Mouse (Mus musculus) liver, embryonic 16.5 days (tissue): Measurements from ENCODE around the gene Nrcam. TPM values are rescaled to one million over a fixed set of nuclear protein-coding genes. Genes with fewer than 3 reads are reported as not detected.

Source experiments
- ATAC-seq: fragments of 200-750 bp; cut with Nextera tagmentation; 2 replicates; pipeline ENCODE4 v1.8.0; 2017; ENCODE audit warnings: low read depth, mild to moderate bottlenecking, moderate number of reproducible peaks, moderate library complexity
- H3K27ac ChIP-seq: fragments of 300-500 bp; sonication (generic); 2 replicates; pipeline ENCODE4 v1.5.1; 2014; ENCODE audit warnings: mild to moderate bottlenecking, low read length
- H3K27me3 ChIP-seq: fragments of 300-500 bp; sonication (generic); 2 replicates; pipeline ENCODE4 v1.6.1; 2014; ENCODE audit warnings: low read depth, low read length, mixed read lengths; ENCODE audit not compliant: control insufficient read depth, insufficient read depth
- H3K36me3 ChIP-seq: fragments of 300-500 bp; sonication (generic); 2 replicates; pipeline ENCODE4 v1.6.1; 2014; ENCODE audit warnings: mild to moderate bottlenecking; ENCODE audit not compliant: control insufficient read depth, insufficient read depth
- H3K4me1 ChIP-seq: fragments of 300-500 bp; sonication (generic); 2 replicates; pipeline ENCODE4 v1.6.1; 2014; ENCODE audit warnings: low read depth, low read length, mixed read lengths; ENCODE audit not compliant: control insufficient read depth
- H3K4me2 ChIP-seq: fragments of 300-500 bp; sonication (generic); 2 replicates; pipeline ENCODE4 v1.6.1; 2014; ENCODE audit warnings: low read depth, low read length, mixed read lengths
- H3K4me3 ChIP-seq: fragments of 300-500 bp; sonication (generic); 2 replicates; pipeline ENCODE4 v1.5.1; 2014; ENCODE audit warnings: low read depth, mild to moderate bottlenecking, low read length
- H3K9ac ChIP-seq: fragments of 300-500 bp; sonication (generic); 2 replicates; pipeline ENCODE4 v1.6.1; 2014; ENCODE audit warnings: low read depth, low read length
- H3K9me3 ChIP-seq: fragments of 300-500 bp; sonication (generic); replicated peaks from 2 replicates; pipeline ENCODE4 v1.6.1; 2016; ENCODE audit warnings: low read length; ENCODE audit not compliant: control insufficient read depth
- WGBS: fragments of 180-500 bp; shearing (Covaris S2); extraction: QIAGEN DNeasy Blood & Tissue Kit; methylation state at CpG from one replicate; pipeline ENCODE4 v1.1.7; 2014; ENCODE audit not compliant: insufficient replicate concordance; 5-methylcytosine and 5-hydroxymethylcytosine counted together
- polyA plus RNA-seq: library from polyadenylated mRNA; unstranded; fragments of >200 nt; fragmentation: Nextera tagmentation; extraction: Ambion mirVana; gene quantifications from 2 replicates; pipeline ENCODE4 v1.2.1, GENCODE M21; 2015

The Nrcam gene
- polyA plus RNA-seq, 1 experiment from 2014 or later, result 0.14 TPM

GRCm38 (mm10) chr12:44308221-44308620 lies 20.5 kb upstream of the Nrcam start:
- H3K9me3 ChIP-seq, result no peaks in the 10 kb centered on the region
- H3K4me3 ChIP-seq, result no peak overlapping the region
- no peaks in the 10 kb centered on the region for H3K4me1 ChIP-seq
- no peak overlapping the region for H3K27ac ChIP-seq
- no peak overlapping the region for H3K9ac ChIP-seq
- no peaks in the 10 kb centered on the region for H3K27me3 ChIP-seq
- WGBS, result 62% methylated on average over 3 of the region's 3 CpGs
- H3K36me3 ChIP-seq, result peaks cover 5% of the 10 kb centered on the region; the same call in 1 of the 2 replicates
- no peak overlapping the region for H3K4me2 ChIP-seq
- ATAC-seq, result no peak

GRCm38 (mm10) chr12:44315212-44315611 lies 13.5 kb upstream of the Nrcam start:
- Histone ChIP-seq H3K27ac (no peak overlapping the region), H3K4me1 (no peaks in the 10 kb centered on the region), H3K9ac (no peak overlapping the region), H3K4me3 (no peak overlapping the region), H3K9me3 (no peaks in the 10 kb centered on the region), H3K4me2 (no peak overlapping the region), H3K27me3 (no peaks in the 10 kb centered on the region), H3K36me3 (no peaks in the 10 kb centered on the region)
- no peak for ATAC-seq
- WGBS, result 59% methylated on average over 2 of the region's 2 CpGs

DNA sequence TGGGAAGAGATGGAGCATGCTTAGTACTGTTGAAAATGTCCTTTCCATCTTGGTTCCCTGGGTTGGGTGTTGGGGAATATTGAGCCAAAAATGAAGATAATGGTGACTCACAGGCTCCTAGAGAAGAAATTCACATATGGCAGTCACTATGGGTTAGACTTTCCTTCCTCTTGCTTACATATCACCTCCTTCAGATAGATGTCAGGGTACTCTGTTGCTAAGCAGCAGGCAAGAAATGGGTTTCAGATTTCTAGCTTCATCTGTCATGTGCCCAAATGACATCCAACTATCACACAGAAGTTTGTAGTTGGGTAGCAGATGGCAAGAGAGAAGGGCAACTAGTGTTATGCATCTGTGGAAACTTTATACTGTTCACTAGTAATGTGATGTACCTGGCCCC lies 3.6 kb upstream of the Nrcam start:
- Histone ChIP-seq H3K9me3 (no peaks in the 10 kb centered on the region), H3K4me3 (no peak overlapping the region)
- ATAC-seq, result no peak

GRCm38 (mm10) chr12:44327452-44327851 lies 1.2 kb upstream of the Nrcam start:
- H3K27ac ChIP-seq, result no peak overlapping the region
- 35% methylated on average over 6 of the region's 6 CpGs for WGBS
- no peak for ATAC-seq
- H3K36me3 ChIP-seq, result no peaks in the 10 kb centered on the region
- H3K9me3 ChIP-seq, result no peaks in the 10 kb centered on the region
- H3K27me3 ChIP-seq, result peaks cover 36% of the 10 kb centered on the region
- H3K4me2 ChIP-seq, result no peak overlapping the region
- no peak overlapping the region for H3K4me3 ChIP-seq
- H3K4me1 ChIP-seq, result no peaks in the 10 kb centered on the region; the same call in 1 of the 2 replicates
- H3K9ac ChIP-seq, result no peak overlapping the region

More for the DNA sequence above, 3.6 kb upstream of the Nrcam start:
- Histone ChIP-seq H3K9ac (no peak overlapping the region), H3K27me3 (peaks cover 27% of the 10 kb centered on the region), H3K4me1 (no peaks in the 10 kb centered on the region; the same call in 1 of the 2 replicates), H3K4me2 (no peak overlapping the region), H3K36me3 (no peaks in the 10 kb centered on the region), H3K27ac (no peak overlapping the region)

DNA sequence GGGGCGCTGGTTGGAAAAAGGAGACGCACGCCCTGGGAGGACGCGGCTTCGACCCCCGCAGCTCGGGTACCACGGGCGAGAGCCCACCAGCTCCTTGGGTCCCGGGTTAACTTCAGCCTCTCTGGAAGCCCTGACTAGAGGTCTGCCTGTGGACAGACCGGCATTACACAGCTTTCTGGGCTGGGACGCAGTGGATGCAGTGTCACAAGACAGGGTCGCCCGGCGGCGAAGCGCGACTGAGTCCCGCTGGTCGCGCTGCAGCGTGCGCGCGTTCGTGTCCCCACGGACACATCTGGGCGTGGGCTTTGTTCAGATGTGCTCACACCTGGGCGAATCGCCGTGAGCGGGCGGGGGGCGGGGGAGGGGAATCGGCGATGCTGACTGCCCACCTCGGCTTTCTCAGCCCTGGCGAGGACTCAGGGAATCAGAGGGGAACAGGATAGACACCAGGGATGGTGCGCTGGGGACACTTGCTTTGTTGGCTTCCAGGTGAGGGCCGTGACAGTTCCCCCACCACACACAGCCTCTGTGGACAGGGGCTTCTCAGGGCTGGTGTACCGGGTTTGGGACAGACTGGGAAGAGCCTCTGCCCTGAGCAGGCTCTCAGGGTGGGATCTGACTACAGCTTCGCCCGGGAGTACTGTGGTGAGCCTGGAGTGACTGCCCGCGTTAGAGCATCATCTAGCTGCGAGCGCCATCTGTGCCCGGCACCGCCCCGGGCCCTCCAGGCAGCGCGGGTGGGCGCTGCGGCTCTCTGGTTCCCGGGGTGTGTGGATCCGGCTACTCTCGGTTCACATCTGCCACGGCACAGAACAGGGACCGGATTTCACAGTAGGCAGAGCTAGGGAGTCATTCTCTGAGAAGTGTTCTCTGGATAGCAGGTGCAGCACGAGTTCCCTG lies 881 bp downstream of the Nrcam start:
- Histone ChIP-seq H3K4me2 (peak overlapping the region; percentile 76), H3K4me3 (peak overlapping the region; percentile 53), H3K9ac (no peak overlapping the region), H3K4me1 (no peaks in the 10 kb centered on the region; the same call in 1 of the 2 replicates), H3K9me3 (no peaks in the 10 kb centered on the region), H3K27ac (no peak overlapping the region), H3K27me3 (peaks cover 36% of the 10 kb centered on the region), H3K36me3 (no peaks in the 10 kb centered on the region)
- WGBS, result 1% methylated on average over 61 of the region's 61 CpGs
- no peak for ATAC-seq

DNA sequence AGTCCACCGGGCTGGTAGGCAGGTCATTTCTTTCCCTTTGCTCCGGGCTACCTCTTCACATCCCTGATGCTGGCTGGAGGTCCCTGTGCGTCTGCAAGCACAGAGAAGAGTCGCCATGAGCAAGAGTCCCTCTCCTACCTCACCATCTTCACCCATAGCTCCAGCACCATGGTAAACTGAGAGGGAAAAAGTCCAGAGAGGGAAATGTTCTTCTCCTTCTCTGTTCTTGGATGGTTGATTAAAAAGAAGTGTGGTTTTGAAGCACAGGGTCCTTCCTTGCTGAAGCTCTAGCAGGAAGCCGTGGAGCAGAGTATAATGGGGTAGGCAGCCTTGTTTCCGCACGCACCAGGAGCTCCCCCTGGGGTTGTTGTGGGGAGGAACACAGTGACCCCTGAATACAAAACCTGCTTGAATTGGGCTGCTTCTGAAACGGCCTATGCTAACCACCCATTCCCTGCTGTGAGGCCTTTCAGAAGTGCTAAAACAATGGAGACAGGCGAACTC lies 1.6 kb downstream of the Nrcam start:
- H3K4me3 ChIP-seq, result no peak overlapping the region; the same call in 1 of the 2 replicates
- no peak overlapping the region for H3K9ac ChIP-seq
- no peak for ATAC-seq

DNA sequence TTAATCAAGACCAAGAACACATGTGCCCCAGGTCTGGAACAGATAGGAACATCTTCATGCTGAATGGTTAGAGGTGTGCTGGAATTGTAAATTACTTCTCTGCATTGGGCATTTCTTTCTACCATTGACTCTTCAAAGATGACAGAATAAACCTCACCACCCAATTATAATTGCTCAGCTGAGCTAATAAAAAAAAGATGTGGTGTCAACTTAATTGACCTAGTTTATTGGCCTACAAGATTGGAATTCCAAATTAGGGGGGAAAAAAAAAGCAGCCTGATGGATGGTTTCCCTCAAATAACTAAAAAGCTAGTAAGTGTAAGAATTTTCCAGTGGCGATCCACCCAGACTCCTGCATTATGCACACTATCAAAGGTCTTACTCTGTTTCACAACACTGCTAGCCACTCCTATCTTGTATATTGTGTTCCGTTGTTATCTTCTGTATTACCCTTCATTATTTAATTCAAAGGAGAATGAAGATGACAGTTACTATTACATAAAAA lies 8.5 kb downstream of the Nrcam start:
- 58% methylated on average over 2 of the region's 2 CpGs for WGBS
- Histone ChIP-seq H3K36me3 (no peaks in the 10 kb centered on the region), H3K9me3 (no peaks in the 10 kb centered on the region), H3K27me3 (no peaks in the 10 kb centered on the region), H3K4me3 (no peak overlapping the region), H3K4me2 (no peak overlapping the region), H3K9ac (no peak overlapping the region), H3K27ac (no peak overlapping the region), H3K4me1 (no peaks in the 10 kb centered on the region)
- ATAC-seq, result no peak

More for the DNA sequence above, 1.6 kb downstream of the Nrcam start:
- Histone ChIP-seq H3K9me3 (no peaks in the 10 kb centered on the region), H3K36me3 (no peaks in the 10 kb centered on the region), H3K27me3 (peaks cover 36% of the 10 kb centered on the region), H3K4me1 (no peaks in the 10 kb centered on the region; the same call in 1 of the 2 replicates), H3K27ac (no peak overlapping the region), H3K4me2 (peak overlapping the region; percentile 76; the same call in 1 of the 2 replicates)
- WGBS, result 3% methylated on average over 9 of the region's 9 CpGs

- Histone ChIP-seq H3K4me2 (no peak overlapping the region), H3K9me3 (no peaks in the 10 kb centered on the region), H3K27ac (no peak overlapping the region), H3K4me3 (no peak overlapping the region), H3K9ac (no peak overlapping the region), H3K4me1 (no peaks in the 10 kb centered on the region), H3K36me3 (no peaks in the 10 kb centered on the region), H3K27me3 (no peaks in the 10 kb centered on the region)
- 65% methylated on average over 8 of the region's 8 CpGs for WGBS
- ATAC-seq, result no peak
Observed at GRCm38 (mm10) chr12:44338195-44338622, 9.5 kb downstream of the Nrcam start.

GRCm38 (mm10) chr12:44344075-44344474 lies 15.4 kb downstream of the Nrcam start:
- Histone ChIP-seq H3K9ac (no peak overlapping the region), H3K4me3 (no peak overlapping the region), H3K36me3 (no peaks in the 10 kb centered on the region), H3K9me3 (no peaks in the 10 kb centered on the region), H3K4me2 (no peak overlapping the region), H3K27ac (no peak overlapping the region), H3K27me3 (no peaks in the 10 kb centered on the region), H3K4me1 (no peaks in the 10 kb centered on the region)
- 53% methylated on average over 6 of the region's 6 CpGs for WGBS
- ATAC-seq, result no peak
